Comparison of ENCODE assay signal across 18 mouse cellular contexts in genomic region chr13:3867158-3867557, GRCm38 (mm10). TPM values are rescaled to one million over a fixed set of nuclear protein-coding genes. Genes with fewer than 3 reads are reported as not detected.
DNase-seq lines count a peak whose midpoint lies in the region; ATAC-seq and TF ChIP-seq lines count a peak whose summit lies in the region.
"Had no signal": no experiment of that assay in that cellular context is flagged by ENCODE, and none has a peak within 500 bp of the region (broad histone marks: within the 10 kb centered on the region; RNA-seq: fewer than 3 reads in every experiment).

No protein-coding gene starts in this region.

- peak; percentile 46 for DNase-seq in forebrain, embryonic 11.5 days (ENCODE audit: low spot score)
- no peak for DNase-seq in forebrain, embryonic 14.5 days (ENCODE audit: low spot score)
- DNase-seq in stomach, postnatal 0 days (ENCODE audit: low spot score), result no peak
- peak; percentile 81 to 88 (median 83) for DNase-seq in liver, embryonic 14.5 days (ENCODE audit: low read depth in 3 of 3, low spot score in 3 of 3)
- DNase-seq in ovary, adult 18-20 months (ENCODE audit: low spot score), result no peak
- DNase-seq in lung, adult 18-20 months, result no peak
- DNase-seq: adrenal gland, postnatal 36 days; cerebellum, adult 18-20 months; kidney, adult 8-10 months; lung, adult 2 months; thymus, postnatal 36 days had no signal

- TF ChIP-seq CTCF in stomach, postnatal 0 days (IDR thresholded peaks at IDR 0.05; ENCODE audit: low read depth), result no peak
- no peak for TF ChIP-seq CTCF in liver, embryonic 14.5 days (IDR thresholded peaks at IDR 0.05; ENCODE audit: low read depth)

- 83% methylated on average over 6 of the region's 6 CpGs for WGBS in forebrain, embryonic 11.5 days
- WGBS in forebrain, embryonic 14.5 days, result 94% methylated on average over 6 of the region's 6 CpGs
- 81% methylated on average over 6 of the region's 6 CpGs for WGBS in stomach, embryonic 14.5 days
- 66% methylated on average over 6 of the region's 6 CpGs for WGBS in stomach, postnatal 0 days
- 13% methylated on average over 6 of the region's 6 CpGs for WGBS in liver, embryonic 14.5 days (ENCODE audit: insufficient replicate concordance)
- WGBS in stomach, embryonic 16.5 days, result 70% methylated on average over 6 of the region's 6 CpGs

- H3K9me3 ChIP-seq in forebrain, embryonic 11.5 days (ENCODE audit: control insufficient read depth, low read length), result no peaks in the 10 kb centered on the region
- H3K9me3 ChIP-seq in forebrain, embryonic 14.5 days (replicated peaks; ENCODE audit: control insufficient read depth, low read length), result no peaks in the 10 kb centered on the region
- H3K9me3 ChIP-seq in stomach, embryonic 14.5 days (ENCODE audit: control insufficient read depth, low read depth, low read length), result no peaks in the 10 kb centered on the region
- H3K9me3 ChIP-seq in stomach, postnatal 0 days (ENCODE audit: control insufficient read depth, low read length), result no peaks in the 10 kb centered on the region
- H3K9me3 ChIP-seq in liver, embryonic 14.5 days (ENCODE audit: control insufficient read depth, low read length), result no peaks in the 10 kb centered on the region
- no peaks in the 10 kb centered on the region for H3K9me3 ChIP-seq in stomach, embryonic 16.5 days (replicated peaks; ENCODE audit: control insufficient read depth, low read length)
- H3K9me3 ChIP-seq: forebrain, embryonic 10.5 days; hindbrain, embryonic 13.5 days had no signal

- ATAC-seq in forebrain, embryonic 11.5 days (replicated peaks; ENCODE audit: low FRiP score), result peak; percentile 63; the same call in 1 of the 2 replicates
- ATAC-seq in forebrain, embryonic 14.5 days, result no peak
- peak; percentile 78; the same call in 1 of the 2 replicates for ATAC-seq in stomach, embryonic 14.5 days (ENCODE audit: insufficient number of reproducible peaks, insufficient read depth, low FRiP score, low read depth)
- no peak for ATAC-seq in stomach, postnatal 0 days (ENCODE audit: low FRiP score, low TSS enrichment)
- peak; percentile 88 for ATAC-seq in liver, embryonic 14.5 days (ENCODE audit: insufficient read depth)
- peak; percentile 71 for ATAC-seq in stomach, embryonic 16.5 days (ENCODE audit: insufficient read depth, low FRiP score)

- no peak overlapping the region for H3K4me3 ChIP-seq in forebrain, embryonic 11.5 days (ENCODE audit: low read depth, low read length)
- no peak overlapping the region for H3K4me3 ChIP-seq in forebrain, embryonic 14.5 days (ENCODE audit: low read depth, low read length)
- H3K4me3 ChIP-seq in stomach, embryonic 14.5 days (ENCODE audit: low read depth, low read length), result no peak overlapping the region
- H3K4me3 ChIP-seq in stomach, postnatal 0 days (ENCODE audit: low read depth, low read length), result no peak overlapping the region
- peak overlapping the region in 1 of 2 experiments; percentile 38; a peak in 2 of 4 replicates for H3K4me3 ChIP-seq in liver, embryonic 14.5 days (ENCODE audit: insufficient read depth in 1 of 2, low read depth in 2 of 2, low read length in 2 of 2)
- no peak overlapping the region for H3K4me3 ChIP-seq in stomach, embryonic 16.5 days (replicated peaks; ENCODE audit: low read length)
- H3K4me3 ChIP-seq: forebrain, embryonic 10.5 days; hindbrain, embryonic 13.5 days had no signal

- no peaks in the 10 kb centered on the region for H3K27me3 ChIP-seq in forebrain, embryonic 11.5 days (ENCODE audit: control insufficient read depth, insufficient read depth, low read length)
- no peaks in the 10 kb centered on the region for H3K27me3 ChIP-seq in forebrain, embryonic 14.5 days (replicated peaks; ENCODE audit: control insufficient read depth, insufficient read depth, low read length)
- no peaks in the 10 kb centered on the region for H3K27me3 ChIP-seq in stomach, embryonic 14.5 days (ENCODE audit: control insufficient read depth, insufficient read depth, low read length)
- H3K27me3 ChIP-seq in stomach, postnatal 0 days (ENCODE audit: control insufficient read depth, insufficient read depth, low read length), result no peaks in the 10 kb centered on the region
- H3K27me3 ChIP-seq in liver, embryonic 14.5 days (ENCODE audit: control insufficient read depth, insufficient read depth, low read length), result no peaks in the 10 kb centered on the region
- H3K27me3 ChIP-seq in stomach, embryonic 16.5 days (ENCODE audit: control insufficient read depth, insufficient read depth, low read length), result no peaks in the 10 kb centered on the region
- H3K27me3 ChIP-seq: hindbrain, embryonic 13.5 days had no signal

- no peak overlapping the region for H3K9ac ChIP-seq in forebrain, embryonic 11.5 days (ENCODE audit: low read length)
- no peak overlapping the region for H3K9ac ChIP-seq in forebrain, embryonic 14.5 days (ENCODE audit: low read length)
- no peak overlapping the region for H3K9ac ChIP-seq in stomach, embryonic 14.5 days (replicated peaks; ENCODE audit: low read depth, low read length)
- no peak overlapping the region for H3K9ac ChIP-seq in stomach, postnatal 0 days (ENCODE audit: low read length)
- peak overlapping the region; percentile 59 for H3K9ac ChIP-seq in liver, embryonic 14.5 days (replicated peaks)
- no peak overlapping the region for H3K9ac ChIP-seq in stomach, embryonic 16.5 days (ENCODE audit: low read length)
- H3K9ac ChIP-seq: hindbrain, embryonic 13.5 days had no signal

- H3K4me1 ChIP-seq in forebrain, embryonic 11.5 days (replicated peaks; ENCODE audit: control insufficient read depth, insufficient read depth, low read length), result no peaks in the 10 kb centered on the region
- H3K4me1 ChIP-seq in forebrain, embryonic 14.5 days (ENCODE audit: control insufficient read depth, insufficient read depth, low read length), result no peaks in the 10 kb centered on the region
- H3K4me1 ChIP-seq in stomach, embryonic 14.5 days (ENCODE audit: control insufficient read depth, insufficient read depth, low read length), result no peaks in the 10 kb centered on the region
- H3K4me1 ChIP-seq in stomach, postnatal 0 days (replicated peaks; ENCODE audit: control insufficient read depth, insufficient read depth), result 0 out of 2 replicates have a peak, but pooled peaks cover 2% of the 10 kb centered on the region
- H3K4me1 ChIP-seq in liver, embryonic 14.5 days (replicated peaks; ENCODE audit: control insufficient read depth in 2 of 2, insufficient read depth in 2 of 2, low read length in 1 of 2), result peaks cover 79 to 84% of the 10 kb centered on the region in 2 experiments
- H3K4me1 ChIP-seq in stomach, embryonic 16.5 days (ENCODE audit: control insufficient read depth, insufficient read depth, low read length), result peaks cover 7% of the 10 kb centered on the region
- H3K4me1 ChIP-seq: forebrain, embryonic 10.5 days; hindbrain, embryonic 13.5 days had no signal

- no peak overlapping the region for H3K27ac ChIP-seq in forebrain, embryonic 11.5 days (ENCODE audit: low read depth, low read length)
- H3K27ac ChIP-seq in forebrain, embryonic 14.5 days (ENCODE audit: low read depth, low read length), result no peak overlapping the region
- H3K27ac ChIP-seq in stomach, embryonic 14.5 days (ENCODE audit: low read length), result no peak overlapping the region
- no peak overlapping the region for H3K27ac ChIP-seq in stomach, postnatal 0 days (replicated peaks)
- peak overlapping the region; percentile 99 for H3K27ac ChIP-seq in liver, embryonic 14.5 days
- H3K27ac ChIP-seq in stomach, embryonic 16.5 days (ENCODE audit: low read length), result no peak overlapping the region
- H3K27ac ChIP-seq: forebrain, embryonic 10.5 days; hindbrain, embryonic 13.5 days had no signal

- H3K4me2 ChIP-seq in forebrain, embryonic 11.5 days (ENCODE audit: low read depth, low read length, severe bottlenecking), result no peak overlapping the region
- no peak overlapping the region for H3K4me2 ChIP-seq in forebrain, embryonic 14.5 days (ENCODE audit: low read length)
- no peak overlapping the region for H3K4me2 ChIP-seq in stomach, embryonic 14.5 days (replicated peaks; ENCODE audit: low read depth, low read length)
- no peak overlapping the region for H3K4me2 ChIP-seq in stomach, postnatal 0 days (replicated peaks; ENCODE audit: low read depth)
- peak overlapping the region; percentile 80 for H3K4me2 ChIP-seq in liver, embryonic 14.5 days (ENCODE audit: low read depth)
- H3K4me2 ChIP-seq in stomach, embryonic 16.5 days (ENCODE audit: low read depth, low read length), result no peak overlapping the region
- H3K4me2 ChIP-seq: hindbrain, embryonic 13.5 days; midbrain, embryonic 11.5 days had no signal

- TF ChIP-seq EP300 in stomach, postnatal 0 days (optimal IDR thresholded peaks at IDR 0.05), result no peak
- TF ChIP-seq EP300 in liver, embryonic 14.5 days (IDR thresholded peaks at IDR 0.05; ENCODE audit: low read depth), result peak; percentile 42

- H3K36me3 ChIP-seq in forebrain, embryonic 11.5 days (ENCODE audit: control insufficient read depth, insufficient read depth, low read length), result no peaks in the 10 kb centered on the region
- no peaks in the 10 kb centered on the region for H3K36me3 ChIP-seq in forebrain, embryonic 14.5 days (ENCODE audit: control insufficient read depth, insufficient read depth, low read length)
- H3K36me3 ChIP-seq in stomach, embryonic 14.5 days (ENCODE audit: control insufficient read depth, insufficient read depth, low read length), result no peaks in the 10 kb centered on the region
- H3K36me3 ChIP-seq in stomach, postnatal 0 days (ENCODE audit: control insufficient read depth, insufficient read depth, low read length), result no peaks in the 10 kb centered on the region
- H3K36me3 ChIP-seq in liver, embryonic 14.5 days (replicated peaks; ENCODE audit: control insufficient read depth, insufficient read depth, low read depth), result no peaks in the 10 kb centered on the region
- H3K36me3 ChIP-seq in stomach, embryonic 16.5 days (ENCODE audit: control insufficient read depth, insufficient read depth, low read length), result no peaks in the 10 kb centered on the region
- H3K36me3 ChIP-seq: forebrain, embryonic 10.5 days; hindbrain, embryonic 13.5 days had no signal

RNA-seq across cellular contexts. Expression of gene Calm5, which starts 13.2 kb away (rescaled TPM):
- not detected in 2 replicates for polyA plus RNA-seq in forebrain, embryonic 11.5 days (2014; fragmentation: Nextera tagmentation; extraction: Ambion mirVana)
- not detected in 2 replicates for polyA plus RNA-seq in forebrain, embryonic 14.5 days (2014; fragmentation: Nextera tagmentation; extraction: Ambion mirVana)
- polyA plus RNA-seq in stomach, embryonic 14.5 days (2014; fragmentation: Nextera tagmentation; extraction: Ambion mirVana), result 0.71 TPM in 1 of 2 replicates, not detected in the other
- 0.18 TPM in 1 of 2 replicates, not detected in the other for polyA plus RNA-seq in stomach, postnatal 0 days (2015; fragmentation: Nextera tagmentation; extraction: Ambion mirVana)
- polyA plus RNA-seq in liver, embryonic 14.5 days (2012; rRNA removed), result not detected in 2 replicates
- polyA plus RNA-seq in liver, embryonic 14.5 days (2014; fragmentation: Nextera tagmentation; extraction: Ambion mirVana), result not detected in 2 replicates
- not detected in 2 replicates for polyA plus RNA-seq in stomach, embryonic 16.5 days (2015; fragmentation: Nextera tagmentation; extraction: Ambion mirVana)
- polyA plus RNA-seq: forebrain, embryonic 10.5 days; heart, embryonic 14.5 days; hindbrain, embryonic 13.5 days; lung, adult 2 months; midbrain, embryonic 11.5 days; spleen, adult 2 months had no signal

RNA-seq across cellular contexts. Expression of gene Calm4, which starts 29.6 kb away (rescaled TPM):
- polyA plus RNA-seq in forebrain, embryonic 11.5 days (2014; fragmentation: Nextera tagmentation; extraction: Ambion mirVana), result not detected in 2 replicates
- polyA plus RNA-seq in forebrain, embryonic 14.5 days (2014; fragmentation: Nextera tagmentation; extraction: Ambion mirVana), result not detected in 2 replicates
- not detected in 2 replicates for polyA plus RNA-seq in stomach, embryonic 14.5 days (2014; fragmentation: Nextera tagmentation; extraction: Ambion mirVana)
- polyA plus RNA-seq in stomach, postnatal 0 days (2015; fragmentation: Nextera tagmentation; extraction: Ambion mirVana), result 280 and 324 TPM in 2 replicates
- not detected in 2 replicates for polyA plus RNA-seq in liver, embryonic 14.5 days (2012; rRNA removed)
- polyA plus RNA-seq in liver, embryonic 14.5 days (2014; fragmentation: Nextera tagmentation; extraction: Ambion mirVana), result not detected in 2 replicates
- polyA plus RNA-seq in stomach, embryonic 16.5 days (2015; fragmentation: Nextera tagmentation; extraction: Ambion mirVana), result 1.9 and 2.1 TPM in 2 replicates
- polyA plus RNA-seq: forebrain, embryonic 10.5 days; heart, embryonic 14.5 days; hindbrain, embryonic 13.5 days; midbrain, embryonic 11.5 days; spleen, adult 2 months had no signal

RNA-seq across cellular contexts. Expression of gene Net1, which starts 50.9 kb away (rescaled TPM):
- polyA plus RNA-seq in forebrain, embryonic 11.5 days (2014; fragmentation: Nextera tagmentation; extraction: Ambion mirVana), result 49.0 and 49.3 TPM in 2 replicates
- 10.6 and 11.1 TPM in 2 replicates for polyA plus RNA-seq in forebrain, embryonic 14.5 days (2014; fragmentation: Nextera tagmentation; extraction: Ambion mirVana)
- 70.9 and 75.8 TPM in 2 replicates for polyA plus RNA-seq in stomach, embryonic 14.5 days (2014; fragmentation: Nextera tagmentation; extraction: Ambion mirVana)
- 54.6 and 59.1 TPM in 2 replicates for polyA plus RNA-seq in stomach, postnatal 0 days (2015; fragmentation: Nextera tagmentation; extraction: Ambion mirVana)
- polyA plus RNA-seq in liver, embryonic 14.5 days (2012; rRNA removed), result 19.1 and 23.5 TPM in 2 replicates
- 39.4 and 42.9 TPM in 2 replicates for polyA plus RNA-seq in liver, embryonic 14.5 days (2014; fragmentation: Nextera tagmentation; extraction: Ambion mirVana)
- polyA plus RNA-seq in stomach, embryonic 16.5 days (2015; fragmentation: Nextera tagmentation; extraction: Ambion mirVana), result 110 and 113 TPM in 2 replicates

RNA-seq across cellular contexts. Expression of gene Tubal3, which starts 50.9 kb away (rescaled TPM):
- polyA plus RNA-seq in forebrain, embryonic 11.5 days (2014; fragmentation: Nextera tagmentation; extraction: Ambion mirVana), result not detected in 2 replicates
- polyA plus RNA-seq in forebrain, embryonic 14.5 days (2014; fragmentation: Nextera tagmentation; extraction: Ambion mirVana), result not detected in 2 replicates
- 0.10 and 0.14 TPM in 2 replicates for polyA plus RNA-seq in stomach, embryonic 14.5 days (2014; fragmentation: Nextera tagmentation; extraction: Ambion mirVana)
- polyA plus RNA-seq in stomach, postnatal 0 days (2015; fragmentation: Nextera tagmentation; extraction: Ambion mirVana), result not detected in 2 replicates
- polyA plus RNA-seq in liver, embryonic 14.5 days (2012; rRNA removed), result not detected in 2 replicates
- not detected in 2 replicates for polyA plus RNA-seq in liver, embryonic 14.5 days (2014; fragmentation: Nextera tagmentation; extraction: Ambion mirVana)
- 3.8 and 3.9 TPM in 2 replicates for polyA plus RNA-seq in stomach, embryonic 16.5 days (2015; fragmentation: Nextera tagmentation; extraction: Ambion mirVana)
- polyA plus RNA-seq: forebrain, embryonic 10.5 days; heart, embryonic 14.5 days; hindbrain, embryonic 13.5 days; midbrain, embryonic 11.5 days; spleen, adult 2 months had no signal

Comparison
In these comparisons a context has a peak if more than half of its experiments do, and no peak if none do; other contexts are left out.
1. ATAC-seq: peak in forebrain, embryonic 11.5 days (single experiment), stomach, embryonic 14.5 days (single experiment), liver, embryonic 14.5 days (single experiment) and stomach, embryonic 16.5 days (single experiment); none in forebrain, embryonic 14.5 days (single experiment) and stomach, postnatal 0 days (single experiment).
2. DNase-seq: peak in forebrain, embryonic 11.5 days (single experiment) and liver, embryonic 14.5 days (3 of 3); none in forebrain, embryonic 14.5 days (single experiment), stomach, postnatal 0 days (single experiment), ovary, adult 18-20 months (single experiment) and lung, adult 18-20 months (0 of 2).
3. RNA of gene Calm4, which starts 29.6 kb away (polyA plus RNA-seq): 280 to 324 TPM in stomach, postnatal 0 days; 1.9 to 2.1 TPM in stomach, embryonic 16.5 days, not detected in stomach, embryonic 14.5 days, not detected in liver, embryonic 14.5 days, not detected in forebrain, embryonic 11.5 days and not detected in forebrain, embryonic 14.5 days; every median in the first group is over 10 times any median in the second.